Mouse (Mus musculus): Measurements from ENCODE around the gene Dgat2. TPM values are rescaled to one million over a fixed set of nuclear protein-coding genes. Genes with fewer than 3 reads are reported as not detected.

Dgat2 gene
- polyA plus RNA-seq, 1 experiment from 2014 or later = 1,691 TPM

- H3K4me1 ChIP-seq (replicated peaks; ENCODE audit: control insufficient read depth, insufficient read depth, low read length) = peaks cover 8% of the 10 kb centered on the region; the same call in 1 of the 2 replicates
Observed at GRCm38 (mm10) chr7:99164873-99165410, 17.6 kb downstream of the Dgat2 start.

GRCm38 (mm10) chr7:99162462-99162861, 20.1 kb downstream of the Dgat2 start:
- peaks cover 55% of the 10 kb centered on the region for H3K36me3 ChIP-seq (ENCODE audit: control insufficient read depth, insufficient read depth)
- WGBS = 88% methylated on average over 7 of the region's 7 CpGs
- no peak for ATAC-seq
- H3K4me1 ChIP-seq (replicated peaks; ENCODE audit: control insufficient read depth, insufficient read depth, low read length) = peaks cover 10% of the 10 kb centered on the region
- no peak overlapping the region for H3K9ac ChIP-seq (ENCODE audit: low read depth, low read length)
- no peaks in the 10 kb centered on the region for H3K27me3 ChIP-seq (replicated peaks; ENCODE audit: control insufficient read depth, insufficient read depth, low read length)
- H3K9me3 ChIP-seq (ENCODE audit: control insufficient read depth) = no peaks in the 10 kb centered on the region
- peak; percentile 53 for TF ChIP-seq CTCF (IDR thresholded peaks at IDR 0.05; ENCODE audit: low read depth)
- H3K4me3 ChIP-seq (ENCODE audit: low read depth, low read length) = no peak overlapping the region
- H3K4me2 ChIP-seq (replicated peaks; ENCODE audit: low read depth) = no peak overlapping the region; the same call in 1 of the 2 replicates
- peak overlapping the region; percentile 62 for H3K27ac ChIP-seq (ENCODE audit: low read depth, low read length)

More at GRCm38 (mm10) chr7:99164873-99165410, 17.6 kb downstream of the Dgat2 start:
- Histone ChIP-seq H3K27me3 (replicated peaks; ENCODE audit: control insufficient read depth, insufficient read depth, low read length) (no peaks in the 10 kb centered on the region), H3K27ac (ENCODE audit: low read depth, low read length) (peak overlapping the region; percentile 71), H3K9me3 (ENCODE audit: control insufficient read depth) (no peaks in the 10 kb centered on the region), H3K9ac (ENCODE audit: low read depth, low read length) (no peak overlapping the region), H3K36me3 (ENCODE audit: control insufficient read depth, insufficient read depth) (peaks cover 51% of the 10 kb centered on the region; the same call in 1 of the 2 replicates), H3K4me2 (replicated peaks; ENCODE audit: low read depth) (peak overlapping the region; percentile 32), H3K4me3 (ENCODE audit: low read depth, low read length) (no peak overlapping the region)
- 41% methylated on average over 7 of the region's 7 CpGs for WGBS
- peak; percentile 17; the same call in 1 of the 2 replicates for TF ChIP-seq CTCF (IDR thresholded peaks at IDR 0.05; ENCODE audit: low read depth)
- ATAC-seq = no peak

GRCm38 (mm10) chr7:99161961-99162360, 20.6 kb downstream of the Dgat2 start:
- H3K4me2 ChIP-seq (replicated peaks; ENCODE audit: low read depth) = no peak overlapping the region

GRCm38 (mm10) chr7:99161529-99161928, 21.0 kb downstream of the Dgat2 start:
- no peak overlapping the region for H3K9ac ChIP-seq (ENCODE audit: low read depth, low read length)
- H3K4me3 ChIP-seq (ENCODE audit: low read depth, low read length) = no peak overlapping the region
- H3K9me3 ChIP-seq (ENCODE audit: control insufficient read depth) = no peaks in the 10 kb centered on the region
- 23% methylated on average over 4 of the region's 4 CpGs for WGBS
- H3K27me3 ChIP-seq (replicated peaks; ENCODE audit: control insufficient read depth, insufficient read depth, low read length) = no peaks in the 10 kb centered on the region
- no peak overlapping the region for H3K4me2 ChIP-seq (replicated peaks; ENCODE audit: low read depth)
- peaks cover 59% of the 10 kb centered on the region for H3K36me3 ChIP-seq (ENCODE audit: control insufficient read depth, insufficient read depth)
- ATAC-seq = peak; percentile 80
- TF ChIP-seq CTCF (IDR thresholded peaks at IDR 0.05; ENCODE audit: low read depth) = no peak
- peak overlapping the region; percentile 82 for H3K27ac ChIP-seq (ENCODE audit: low read depth, low read length)
- peaks cover 12% of the 10 kb centered on the region for H3K4me1 ChIP-seq (replicated peaks; ENCODE audit: control insufficient read depth, insufficient read depth, low read length)

More at GRCm38 (mm10) chr7:99161961-99162360, 20.6 kb downstream of the Dgat2 start:
- peaks cover 58% of the 10 kb centered on the region for H3K36me3 ChIP-seq (ENCODE audit: control insufficient read depth, insufficient read depth)
- peak; percentile 23 for ATAC-seq
- no peak overlapping the region for H3K9ac ChIP-seq (ENCODE audit: low read depth, low read length)
- no peak for TF ChIP-seq CTCF (IDR thresholded peaks at IDR 0.05; ENCODE audit: low read depth)
- H3K27me3 ChIP-seq (replicated peaks; ENCODE audit: control insufficient read depth, insufficient read depth, low read length) = no peaks in the 10 kb centered on the region
- WGBS = 48% methylated on average over 11 of the region's 11 CpGs
- H3K4me1 ChIP-seq (replicated peaks; ENCODE audit: control insufficient read depth, insufficient read depth, low read length) = peaks cover 10% of the 10 kb centered on the region
- no peaks in the 10 kb centered on the region for H3K9me3 ChIP-seq (ENCODE audit: control insufficient read depth)
- no peak overlapping the region for H3K4me3 ChIP-seq (ENCODE audit: low read depth, low read length)
- H3K27ac ChIP-seq (ENCODE audit: low read depth, low read length) = peak overlapping the region; percentile 62

GRCm38 (mm10) chr7:99160995-99161394, 21.5 kb downstream of the Dgat2 start:
- 51% methylated on average over 7 of the region's 7 CpGs for WGBS
- H3K4me2 ChIP-seq (replicated peaks; ENCODE audit: low read depth) = peak overlapping the region; percentile 27
- no peaks in the 10 kb centered on the region for H3K27me3 ChIP-seq (replicated peaks; ENCODE audit: control insufficient read depth, insufficient read depth, low read length)
- H3K9ac ChIP-seq (ENCODE audit: low read depth, low read length) = peak overlapping the region; percentile 12; the same call in 1 of the 2 replicates
- peak overlapping the region; percentile 82 for H3K27ac ChIP-seq (ENCODE audit: low read depth, low read length)
- peaks cover 59% of the 10 kb centered on the region for H3K36me3 ChIP-seq (ENCODE audit: control insufficient read depth, insufficient read depth)
- H3K4me3 ChIP-seq (ENCODE audit: low read depth, low read length) = no peak overlapping the region
- TF ChIP-seq CTCF (IDR thresholded peaks at IDR 0.05; ENCODE audit: low read depth) = peak; percentile 23; the same call in 1 of the 2 replicates
- no peak for ATAC-seq
- peaks cover 15% of the 10 kb centered on the region for H3K4me1 ChIP-seq (replicated peaks; ENCODE audit: control insufficient read depth, insufficient read depth, low read length)
- no peaks in the 10 kb centered on the region for H3K9me3 ChIP-seq (ENCODE audit: control insufficient read depth)

GRCm38 (mm10) chr7:99159446-99159845, 23.1 kb downstream of the Dgat2 start:
- Histone ChIP-seq H3K9ac (ENCODE audit: low read depth, low read length) (no peak overlapping the region), H3K36me3 (ENCODE audit: control insufficient read depth, insufficient read depth) (peaks cover 56% of the 10 kb centered on the region), H3K9me3 (ENCODE audit: control insufficient read depth) (no peaks in the 10 kb centered on the region), H3K4me2 (replicated peaks; ENCODE audit: low read depth) (no peak overlapping the region), H3K4me3 (ENCODE audit: low read depth, low read length) (no peak overlapping the region), H3K27me3 (replicated peaks; ENCODE audit: control insufficient read depth, insufficient read depth, low read length) (no peaks in the 10 kb centered on the region), H3K27ac (ENCODE audit: low read depth, low read length) (peak overlapping the region; percentile 0), H3K4me1 (replicated peaks; ENCODE audit: control insufficient read depth, insufficient read depth, low read length) (peaks cover 22% of the 10 kb centered on the region)
- TF ChIP-seq CTCF (IDR thresholded peaks at IDR 0.05; ENCODE audit: low read depth) = no peak
- WGBS = 91% methylated on average over 2 of the region's 2 CpGs
- no peak for ATAC-seq

Data from intestine, postnatal 0 days (tissue).